Mouse (Mus musculus): ENCODE data around the gene Rps6ka5. TPM values are rescaled to one million over a fixed set of nuclear protein-coding genes. Genes with fewer than 3 reads are reported as not detected.

The Rps6ka5 gene
- total RNA-seq (2021) = 10 to 100 TPM; 17.1 to 23.2 TPM

GRCm38 (mm10) chr12:100726651-100727050 lies at the start of gene Rps6ka5:
Gene Rps6ka5 (minus strand): TSS chr12:100726983.
- DNase-seq (ENCODE audit: low spot score in 2 of 2) = no peak
- intact Hi-C loops (cut with DNase I) = no loop called here

DNA sequence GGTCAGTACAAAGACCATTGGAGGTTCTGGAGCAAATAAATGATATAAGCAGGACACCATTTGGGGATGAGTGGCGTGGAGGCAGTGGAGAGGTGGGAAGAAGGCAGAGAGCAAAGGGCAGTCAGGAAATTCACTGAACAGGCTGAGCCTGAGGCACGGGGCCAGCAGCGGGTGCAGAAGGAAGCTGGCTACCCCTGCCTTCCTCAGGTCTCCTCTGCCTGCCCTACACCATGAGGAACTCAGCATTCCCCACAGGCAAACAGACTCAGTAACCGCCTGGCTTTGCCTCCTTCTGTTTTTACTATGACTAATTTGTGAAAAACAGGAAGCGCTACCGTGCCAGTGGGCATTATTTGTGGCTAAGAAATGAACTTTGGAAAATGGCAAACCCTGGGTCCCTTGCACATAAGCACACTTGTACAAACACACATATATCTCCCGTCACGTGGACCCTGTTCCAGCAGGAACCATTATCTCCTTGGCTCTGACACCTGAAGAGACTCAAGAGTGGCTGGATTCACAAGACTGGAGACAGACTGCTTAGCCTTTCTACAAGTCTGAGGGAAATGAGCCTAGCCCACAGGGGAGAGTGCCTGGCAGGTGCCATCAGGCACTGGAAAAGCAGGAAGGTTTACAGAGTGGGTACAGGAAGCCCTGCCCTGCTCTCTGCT lies 49.3 kb upstream of the Rps6ka5 start:
- DNase-seq (ENCODE audit: low spot score in 2 of 2) = no peak
- intact Hi-C loops (cut with DNase I) = loop anchor here (5.0 kb wide), 1 partner anchor 61 kb away; no protein-coding TSS in a partner anchor

DNA sequence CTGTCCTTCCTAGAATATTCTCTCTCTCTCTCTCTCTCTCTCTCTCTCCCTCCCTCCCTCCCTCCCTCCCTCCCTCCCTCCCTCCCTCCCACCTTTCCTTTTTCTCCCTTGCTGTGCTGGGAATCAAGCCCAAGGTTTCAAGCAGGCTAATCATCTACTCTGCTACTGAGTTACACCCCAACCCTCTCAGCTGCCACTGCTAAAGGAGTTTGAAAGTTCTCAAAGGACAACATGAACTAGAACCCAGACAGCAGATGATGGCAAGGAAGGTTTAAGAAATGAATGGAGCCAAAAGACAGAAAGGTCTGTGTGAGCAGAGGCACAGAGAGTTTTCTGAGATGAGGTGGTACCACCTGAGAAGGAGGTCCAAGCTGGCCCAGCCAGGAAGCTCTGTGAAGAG lies 48.5 kb upstream of the Rps6ka5 start:
- DNase-seq (ENCODE audit: low spot score in 2 of 2) = no peak
- intact Hi-C loops (cut with DNase I) = loop anchor here (5.0 kb wide), 1 partner anchor 62 kb away; no protein-coding TSS in a partner anchor

DNA sequence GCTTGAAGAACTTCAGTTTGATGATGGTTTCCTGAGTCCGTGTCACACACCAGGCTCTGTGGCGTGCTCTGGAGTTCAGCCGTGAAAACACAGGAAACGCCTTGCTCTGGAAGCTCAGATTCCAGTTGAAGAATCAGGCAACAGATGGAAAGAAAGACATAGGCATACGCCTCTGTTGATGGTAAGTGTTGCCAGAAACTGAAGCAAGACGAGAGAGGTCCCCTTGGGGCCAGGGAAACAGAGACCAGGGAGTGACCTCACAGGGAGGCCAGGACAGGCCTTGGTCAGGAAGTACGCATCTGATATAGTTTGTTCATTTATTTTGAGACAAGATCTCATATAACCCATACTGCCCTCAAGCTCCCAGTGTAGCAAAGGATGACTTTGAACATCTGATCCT lies 48.0 kb upstream of the Rps6ka5 start:
- DNase-seq (ENCODE audit: low spot score in 2 of 2) = no peak
- intact Hi-C loops (cut with DNase I) = loop anchor here (5.0 kb wide), 2 partner anchors 63 to 137 kb away; no protein-coding TSS in a partner anchor

DNA sequence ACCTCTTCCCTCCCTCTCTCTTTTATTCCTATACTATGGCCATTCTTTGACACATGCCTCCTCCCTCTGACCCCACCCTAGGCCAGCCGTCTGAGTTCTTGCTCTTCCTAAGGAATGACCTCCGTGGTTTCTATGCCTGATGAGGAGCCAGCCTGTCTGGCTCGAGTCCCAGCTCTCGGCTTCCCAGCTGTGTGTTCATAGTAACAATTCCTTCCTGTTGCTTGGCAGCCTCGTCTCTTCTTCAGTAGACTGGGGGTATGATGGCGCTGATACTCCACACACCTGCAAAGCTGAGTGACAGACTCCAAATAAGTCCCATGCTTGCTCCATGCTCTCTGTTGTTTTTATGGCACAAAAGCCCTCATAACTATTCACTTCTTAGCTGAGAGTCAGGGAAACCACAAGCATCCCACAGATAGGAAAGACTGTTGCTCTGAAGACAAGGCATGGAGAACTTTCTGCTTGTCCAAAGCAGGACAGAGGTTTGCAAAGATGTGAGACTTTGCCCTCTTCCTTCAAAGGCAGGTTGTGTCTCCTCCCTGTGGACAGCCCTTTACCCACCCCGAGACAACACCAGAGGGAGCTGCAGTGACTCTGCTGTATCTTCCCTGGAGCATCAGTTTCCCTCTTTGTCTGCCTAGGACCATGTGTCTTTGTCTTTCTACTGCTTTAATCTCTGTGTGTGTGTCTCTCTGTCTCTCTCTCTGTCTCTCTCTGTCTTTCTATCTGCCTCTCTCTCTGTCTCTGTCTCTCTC lies 45.6 kb upstream of the Rps6ka5 start:
- DNase-seq (ENCODE audit: low spot score in 2 of 2) = peak; percentile 59 to 63
- intact Hi-C loops (cut with DNase I) = loop anchor here (5.0 kb wide), 1 partner anchor 135 kb away; no protein-coding TSS in a partner anchor

DNA sequence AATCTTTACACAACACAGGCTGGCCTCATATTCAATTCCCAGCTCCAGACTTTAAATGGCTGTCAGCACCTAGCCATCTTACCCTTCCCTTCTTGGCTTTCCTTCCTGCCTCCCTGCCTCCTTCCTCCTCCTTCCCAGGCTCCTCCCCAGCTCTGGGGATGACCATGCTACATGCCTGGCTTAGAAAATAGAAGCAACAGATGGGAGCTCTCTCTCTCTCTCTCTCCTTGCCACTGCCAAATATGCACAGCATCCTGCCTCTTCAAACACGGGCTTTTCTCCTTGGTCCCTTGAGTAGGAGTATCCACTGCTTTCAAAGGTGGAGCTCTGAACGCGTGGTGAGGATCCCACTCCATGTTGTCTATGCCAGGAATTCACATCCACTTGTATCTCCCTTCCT lies 44.0 kb upstream of the Rps6ka5 start:
- intact Hi-C loops (cut with DNase I) = loop anchor here (5.0 kb wide), 1 partner anchor 133 kb away; no protein-coding TSS in a partner anchor
- DNase-seq (ENCODE audit: low spot score in 2 of 2) = peak in 1 of 2 experiments; percentile 71

DNA sequence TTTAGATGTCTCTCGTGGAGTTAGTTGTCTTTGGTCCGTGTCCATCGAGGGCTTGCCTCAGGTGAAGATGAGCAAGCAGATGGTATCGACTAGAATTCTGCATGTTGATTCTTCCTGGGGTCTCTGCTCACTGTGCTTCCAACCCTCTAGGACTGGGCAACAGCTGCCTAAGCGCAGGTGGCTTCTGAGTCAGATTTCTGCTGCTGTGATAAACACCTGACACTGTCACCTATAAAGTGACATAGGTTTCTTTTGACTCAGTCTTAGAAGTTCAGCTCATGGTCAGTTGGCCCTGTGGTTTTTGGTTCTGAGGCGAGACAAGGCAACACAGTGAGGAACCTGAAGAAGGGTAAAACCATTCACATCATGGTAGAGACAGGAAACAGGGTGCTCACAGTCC lies 43.1 kb upstream of the Rps6ka5 start:
- intact Hi-C loops (cut with DNase I) = loop anchor here (5.0 kb wide), 1 partner anchor 133 kb away; no protein-coding TSS in a partner anchor
- DNase-seq (ENCODE audit: low spot score in 2 of 2) = no peak

- DNase-seq (ENCODE audit: low spot score in 2 of 2) = no peak
- intact Hi-C loops (cut with DNase I) = no loop called here
These were observed 37.7 kb upstream of the Rps6ka5 start for GRCm38 (mm10) chr12:100764329-100765018.

- intact Hi-C loops (cut with DNase I) = no loop called here
- DNase-seq (ENCODE audit: low spot score in 2 of 2) = peak; percentile 39 to 86
These were observed 36.1 kb upstream of the Rps6ka5 start for GRCm38 (mm10) chr12:100762663-100763425.

- DNase-seq (ENCODE audit: low spot score in 2 of 2) = no peak
- intact Hi-C loops (cut with DNase I) = no loop called here
These were observed 30.6 kb upstream of the Rps6ka5 start for GRCm38 (mm10) chr12:100757427-100757826.

- DNase-seq (ENCODE audit: low spot score in 2 of 2) = no peak
- intact Hi-C loops (cut with DNase I) = no loop called here
These were observed 26.9 kb upstream of the Rps6ka5 start for GRCm38 (mm10) chr12:100753716-100754115.

GRCm38 (mm10) chr12:100752977-100753376 lies 26.2 kb upstream of the Rps6ka5 start:
- no peak for DNase-seq (ENCODE audit: low spot score in 2 of 2)
- intact Hi-C loops (cut with DNase I) = no loop called here

- DNase-seq (ENCODE audit: low spot score in 2 of 2) = no peak
- intact Hi-C loops (cut with DNase I) = no loop called here
These were observed 15.7 kb upstream of the Rps6ka5 start for GRCm38 (mm10) chr12:100742468-100742867.

GRCm38 (mm10) chr12:100740313-100740712 lies 13.5 kb upstream of the Rps6ka5 start:
- intact Hi-C loops (cut with DNase I) = no loop called here
- DNase-seq (ENCODE audit: low spot score in 2 of 2) = no peak

DNA sequence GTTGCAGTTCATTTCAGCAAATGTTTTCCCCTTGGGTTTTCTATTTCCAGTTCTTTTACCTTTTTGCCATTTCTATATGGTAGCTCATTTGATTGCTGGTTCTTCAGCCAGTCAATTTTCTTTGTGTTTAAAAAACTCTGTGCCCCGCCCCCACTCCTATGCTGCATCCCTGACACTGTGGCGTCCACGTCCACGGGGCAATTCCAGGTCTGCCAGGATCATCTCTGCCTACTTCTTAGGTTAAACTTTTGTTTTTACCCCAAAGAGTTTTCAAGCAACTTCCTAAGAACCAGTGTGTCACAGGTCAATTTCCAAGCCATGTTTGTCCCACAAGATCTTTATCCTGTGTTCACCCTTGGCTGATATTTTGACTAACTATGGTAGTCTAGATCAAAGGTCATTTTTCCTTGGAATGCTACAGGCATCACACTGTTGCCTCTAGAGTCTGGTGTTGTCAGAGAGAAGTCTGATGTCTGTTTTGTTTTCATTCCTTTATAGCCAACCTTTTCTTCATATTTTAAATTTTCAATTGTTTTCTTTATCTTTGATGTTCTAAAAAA lies 12.3 kb upstream of the Rps6ka5 start:
- intact Hi-C loops (cut with DNase I) = no loop called here
- no peak for DNase-seq (ENCODE audit: low spot score in 2 of 2)

GRCm38 (mm10) chr12:100738498-100738897 lies 11.7 kb upstream of the Rps6ka5 start:
- intact Hi-C loops (cut with DNase I) = no loop called here
- DNase-seq (ENCODE audit: low spot score in 2 of 2) = peak in 1 of 2 experiments; percentile 16

DNA sequence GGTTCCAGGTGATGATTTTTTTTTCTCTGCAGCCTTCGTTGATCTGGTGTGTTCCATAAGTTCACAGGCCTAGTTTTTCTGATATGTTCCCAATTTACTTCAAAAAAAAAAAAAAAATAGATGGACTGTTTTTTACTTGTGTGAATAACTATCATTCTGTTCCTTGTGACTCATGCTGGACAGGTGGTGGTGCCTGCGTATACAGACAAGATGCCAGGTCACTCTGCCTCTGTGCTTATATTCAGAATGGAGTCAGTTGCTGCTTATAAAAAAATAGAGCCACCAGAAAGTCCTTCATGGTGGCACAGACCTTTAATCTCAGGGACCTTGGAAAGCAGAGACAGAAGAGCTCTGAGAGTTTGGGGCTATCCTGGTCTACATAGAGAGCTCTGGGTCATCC lies 8.8 kb upstream of the Rps6ka5 start:
- DNase-seq (ENCODE audit: low spot score in 2 of 2) = no peak
- intact Hi-C loops (cut with DNase I) = no loop called here

DNA sequence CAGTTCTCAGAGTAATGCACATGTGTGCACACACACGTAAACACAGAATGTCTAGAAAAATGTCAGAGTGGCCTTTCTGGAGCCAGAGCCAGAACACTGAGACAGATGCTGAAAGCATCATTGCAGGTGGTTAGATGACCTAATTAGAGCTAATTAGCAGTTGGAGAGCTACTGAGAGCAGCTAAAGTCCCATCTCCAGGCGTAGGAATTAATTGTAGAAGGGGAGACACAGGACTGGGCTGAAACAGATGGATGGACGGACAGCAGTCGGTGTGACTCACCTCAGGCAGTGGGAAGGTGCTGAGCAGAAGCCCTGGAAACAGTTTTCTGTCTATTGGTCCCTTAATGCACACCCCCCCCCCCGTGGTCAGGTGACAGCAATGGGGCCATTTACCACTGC lies 8.4 kb upstream of the Rps6ka5 start:
- intact Hi-C loops (cut with DNase I) = no loop called here
- DNase-seq (ENCODE audit: low spot score in 2 of 2) = no peak
